Mouse (Mus musculus) liver, embryonic 11.5 days (tissue): ENCODE results near the gene Gtf3c5. TPM values are rescaled to one million over a fixed set of nuclear protein-coding genes. Genes with fewer than 3 reads are reported as not detected.

Experiments
- ATAC-seq: fragments of 200-750 bp; cut with Nextera tagmentation; replicated peaks from 2 replicates; pipeline ENCODE4 v1.8.0; 2017; ENCODE audit warnings: moderate number of reproducible peaks, mild to moderate bottlenecking, moderate TSS enrichment, moderate library complexity; ENCODE audit not compliant: low FRiP score
- DNase-seq: peaks from one replicate; pipeline ENCODE4 v3.0.0-alpha.2; 2017; ENCODE audit warnings: low spot score
- H3K27ac ChIP-seq: fragments of 300-500 bp; sonication (generic); 2 replicates; pipeline ENCODE4 v1.5.1; 2014; ENCODE audit warnings: mild to moderate bottlenecking, low read depth, low read length, control low read depth
- H3K27me3 ChIP-seq: fragments of 300-500 bp; sonication (generic); replicated peaks from 2 replicates; pipeline ENCODE4 v1.6.1; 2014; ENCODE audit warnings: low read length, mixed read lengths; ENCODE audit not compliant: control insufficient read depth, insufficient read depth
- H3K36me3 ChIP-seq: fragments of 300-500 bp; sonication (generic); 2 replicates; pipeline ENCODE4 v1.6.1; 2014; ENCODE audit warnings: mild to moderate bottlenecking, low read length, moderate library complexity, mixed read lengths; ENCODE audit not compliant: control insufficient read depth, insufficient read depth
- H3K4me1 ChIP-seq: fragments of 300-500 bp; sonication (generic); replicated peaks from 2 replicates; pipeline ENCODE4 v1.6.1; 2014; ENCODE audit warnings: low read length, mixed read lengths; ENCODE audit not compliant: control insufficient read depth, insufficient read depth
- H3K4me2 ChIP-seq: fragments of 300-500 bp; sonication (generic); 2 replicates; pipeline ENCODE4 v1.6.1; 2014; ENCODE audit warnings: mild to moderate bottlenecking, control low read depth, moderate library complexity
- H3K4me3 ChIP-seq: fragments of 300-500 bp; sonication (generic); 2 replicates; pipeline ENCODE4 v1.5.1; 2014; ENCODE audit warnings: low read depth, low read length, control low read depth
- H3K9ac ChIP-seq: fragments of 300-500 bp; sonication (generic); 2 replicates; pipeline ENCODE4 v1.6.1; 2014; ENCODE audit warnings: low read depth, low read length, control low read depth
- H3K9me3 ChIP-seq: fragments of 300-500 bp; sonication (generic); 2 replicates; pipeline ENCODE4 v1.6.1; 2016; ENCODE audit warnings: low read length, inconsistent platforms, mixed read lengths; ENCODE audit not compliant: control insufficient read depth
- WGBS: fragments of 180-500 bp; shearing (Covaris S2); extraction: QIAGEN DNeasy Blood & Tissue Kit; methylation state at CpG from one replicate; pipeline ENCODE4 v1.1.7; 2014; 5-methylcytosine and 5-hydroxymethylcytosine counted together
- polyA plus RNA-seq: library from polyadenylated mRNA; unstranded; fragments of >200 nt; fragmentation: Nextera tagmentation; extraction: Ambion mirVana; gene quantifications from 2 replicates; pipeline ENCODE4 v1.2.1, GENCODE M21; 2014

The Gtf3c5 gene
- polyA plus RNA-seq, 1 experiment from 2014 or later = 30.8 TPM

GRCm38 (mm10) chr2:28537995-28538816 lies 45.3 kb downstream of the Gtf3c5 start:
- Histone ChIP-seq H3K4me2 (no peak overlapping the region), H3K36me3 (no peaks in the 10 kb centered on the region), H3K4me1 (peaks cover 25% of the 10 kb centered on the region), H3K9ac (no peak overlapping the region), H3K27ac (no peak overlapping the region), H3K4me3 (no peak overlapping the region), H3K27me3 (peaks cover 5% of the 10 kb centered on the region), H3K9me3 (no peaks in the 10 kb centered on the region)
- 74% methylated on average over 8 of the region's 8 CpGs for WGBS
- no peak for DNase-seq
- no peak for ATAC-seq

GRCm38 (mm10) chr2:28537634-28537920 lies 46.0 kb downstream of the Gtf3c5 start:
- Histone ChIP-seq H3K9me3 (no peaks in the 10 kb centered on the region), H3K36me3 (no peaks in the 10 kb centered on the region), H3K9ac (no peak overlapping the region), H3K4me3 (no peak overlapping the region), H3K4me1 (peaks cover 30% of the 10 kb centered on the region), H3K27me3 (peaks cover 5% of the 10 kb centered on the region), H3K27ac (no peak overlapping the region), H3K4me2 (no peak overlapping the region)
- 59% methylated on average over 4 of the region's 4 CpGs for WGBS
- ATAC-seq = no peak
- DNase-seq = no peak

GRCm38 (mm10) chr2:28536766-28537633 lies 46.6 kb downstream of the Gtf3c5 start:
- H3K9me3 ChIP-seq = no peaks in the 10 kb centered on the region
- H3K4me1 ChIP-seq = peaks cover 32% of the 10 kb centered on the region
- 72% methylated on average over 11 of the region's 11 CpGs for WGBS
- H3K36me3 ChIP-seq = no peaks in the 10 kb centered on the region
- H3K4me2 ChIP-seq = no peak overlapping the region
- no peak for DNase-seq
- ATAC-seq = no peak
- no peak overlapping the region for H3K9ac ChIP-seq
- H3K4me3 ChIP-seq = no peak overlapping the region
- no peak overlapping the region for H3K27ac ChIP-seq
- H3K27me3 ChIP-seq = peaks cover 5% of the 10 kb centered on the region

GRCm38 (mm10) chr2:28536166-28536565 lies 47.4 kb downstream of the Gtf3c5 start:
- Histone ChIP-seq H3K36me3 (no peaks in the 10 kb centered on the region), H3K27me3 (peaks cover 5% of the 10 kb centered on the region), H3K27ac (no peak overlapping the region), H3K4me1 (peaks cover 32% of the 10 kb centered on the region), H3K9me3 (no peaks in the 10 kb centered on the region), H3K9ac (no peak overlapping the region), H3K4me3 (no peak overlapping the region), H3K4me2 (no peak overlapping the region)
- DNase-seq (no peak), ATAC-seq (no peak)
- WGBS = 67% methylated on average over 4 of the region's 4 CpGs

- H3K4me1 ChIP-seq = peaks cover 32% of the 10 kb centered on the region
- H3K27me3 ChIP-seq = peaks cover 5% of the 10 kb centered on the region
- no peaks in the 10 kb centered on the region for H3K36me3 ChIP-seq
- H3K4me2 ChIP-seq = no peak overlapping the region
- no peak overlapping the region for H3K9ac ChIP-seq
- DNase-seq (no peak), ATAC-seq (no peak)
- no peak overlapping the region for H3K4me3 ChIP-seq
- WGBS = 66% methylated on average over 7 of the region's 7 CpGs
- no peak overlapping the region; the same call in 1 of the 2 replicates for H3K27ac ChIP-seq
- H3K9me3 ChIP-seq = no peaks in the 10 kb centered on the region
These were observed 47.9 kb downstream of the Gtf3c5 start for GRCm38 (mm10) chr2:28535650-28536049.

GRCm38 (mm10) chr2:28535263-28535540 lies 48.3 kb downstream of the Gtf3c5 start:
- Histone ChIP-seq H3K27ac (peak overlapping the region; percentile 32; the same call in 1 of the 2 replicates), H3K27me3 (peaks cover 5% of the 10 kb centered on the region), H3K9ac (peak overlapping the region; percentile 20; the same call in 1 of the 2 replicates), H3K9me3 (no peaks in the 10 kb centered on the region), H3K4me1 (peaks cover 30% of the 10 kb centered on the region), H3K36me3 (no peaks in the 10 kb centered on the region), H3K4me2 (0 out of 2 replicates have a peak overlapping the region, but pooled peaks have one; percentile 22), H3K4me3 (no peak overlapping the region)
- DNase-seq (no peak), ATAC-seq (no peak)
- WGBS = 46% methylated on average over 4 of the region's 4 CpGs

- no peak for DNase-seq
- Histone ChIP-seq H3K9me3 (no peaks in the 10 kb centered on the region), H3K9ac (peak overlapping the region; percentile 20; the same call in 1 of the 2 replicates), H3K27me3 (peaks cover 5% of the 10 kb centered on the region), H3K36me3 (no peaks in the 10 kb centered on the region), H3K4me3 (0 out of 2 replicates have a peak overlapping the region, but pooled peaks have one; percentile 61), H3K4me2 (peak overlapping the region; percentile 68), H3K27ac (peak overlapping the region; percentile 32; the same call in 1 of the 2 replicates), H3K4me1 (peaks cover 25% of the 10 kb centered on the region)
- whole genome bisulfite sequencing = 53% methylated on average over 11 of the region's 11 CpGs
- ATAC-seq = no peak
These were observed 48.9 kb downstream of the Gtf3c5 start for GRCm38 (mm10) chr2:28534436-28535262.

- Histone ChIP-seq H3K9ac (peak overlapping the region; percentile 54), H3K4me2 (peak overlapping the region; percentile 68), H3K27ac (no peak overlapping the region), H3K27me3 (peaks cover 5% of the 10 kb centered on the region), H3K9me3 (no peaks in the 10 kb centered on the region), H3K36me3 (no peaks in the 10 kb centered on the region), H3K4me3 (peak overlapping the region; percentile 61), H3K4me1 (peaks cover 23% of the 10 kb centered on the region)
- no peak for ATAC-seq
- WGBS = 76% methylated on average over 7 of the region's 7 CpGs
- no peak for DNase-seq
These were observed 49.6 kb downstream of the Gtf3c5 start for GRCm38 (mm10) chr2:28533901-28534435.
